Mouse (Mus musculus) embryonic fibroblast, embryonic 13.5 days (primary cell): ENCODE results near the gene Olfr312.

Experiments
- CTCF ChIP-seq: IDR thresholded peaks from 2 replicates; pipeline ENCODE4 v1.5.1; 2011; ENCODE audit warnings: mild to moderate bottlenecking, control low read depth, low read length, moderate library complexity, borderline replicate concordance; ENCODE audit not compliant: insufficient read depth
- POLR2A ChIP-seq: IDR thresholded peaks from 2 replicates; pipeline ENCODE4 v1.6.1; 2011; ENCODE audit warnings: low read depth, mild to moderate bottlenecking, control low read depth, low read length, moderate library complexity

DNA sequence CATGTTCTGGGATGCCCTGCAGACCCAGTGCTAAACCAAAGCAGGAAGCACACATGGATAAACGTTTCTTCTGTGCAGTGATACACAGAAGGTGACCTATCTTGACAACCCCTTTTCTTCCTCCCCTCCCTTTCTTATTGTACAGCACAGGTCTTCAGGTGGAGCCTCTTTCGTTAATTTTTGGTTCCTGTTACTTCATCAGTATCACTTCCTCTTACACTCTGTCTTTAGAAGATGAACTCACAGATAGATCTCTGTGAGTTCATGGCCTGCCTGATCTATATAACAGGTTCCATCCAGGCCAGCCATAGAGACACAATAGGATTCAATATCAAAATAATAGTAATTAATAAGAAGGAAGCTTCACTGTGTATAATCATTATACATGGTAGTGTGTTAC lies 39.0 kb upstream of the Olfr312 start:
- TF ChIP-seq CTCF (no peak), POLR2A (no peak)
